Mouse (Mus musculus): ENCODE data around the gene Fndc8. TPM values are rescaled to one million over a fixed set of nuclear protein-coding genes. Genes with fewer than 3 reads are reported as not detected.

The Fndc8 gene
- polyA plus RNA-seq, 1 experiment = 0.04 TPM

- Histone ChIP-seq H3K27me3 (ENCODE audit: control insufficient read depth, insufficient read depth, insufficient read length) (no peaks in the 10 kb centered on the region), H3K36me3 (ENCODE audit: control insufficient read depth, insufficient read depth) (no peaks in the 10 kb centered on the region), H3ac (ENCODE audit: control insufficient read depth, insufficient read length) (no peak overlapping the region), H3K4me2 (ENCODE audit: low read depth) (no peak overlapping the region), H3K4me3 (no peak overlapping the region), H3K79me2 (ENCODE audit: control insufficient read depth, insufficient read depth) (no peaks in the 10 kb centered on the region)
- TF ChIP-seq TCF12 (IDR thresholded peaks at IDR 0.05; ENCODE audit: insufficient read depth, poor library complexity, severe bottlenecking) = no peak
- TF ChIP-seq MAX (IDR thresholded peaks at IDR 0.05; ENCODE audit: low read depth) = no peak
- TF ChIP-seq POLR2A (IDR thresholded peaks at IDR 0.05; ENCODE audit: insufficient read length, low read depth) = no peak
- TF ChIP-seq USF1 (IDR thresholded peaks at IDR 0.05; ENCODE audit: low read depth) = no peak
- no peak for TF ChIP-seq POLR2AphosphoS2 (IDR thresholded peaks at IDR 0.05; ENCODE audit: insufficient read length, low read depth)
- TF ChIP-seq MYOG (IDR thresholded peaks at IDR 0.05; ENCODE audit: control insufficient read depth in 1 of 3, insufficient read depth in 1 of 3, insufficient read length in 2 of 3, low read depth in 2 of 3) = no peak
- TF ChIP-seq TCF3 (IDR thresholded peaks at IDR 0.05; ENCODE audit: insufficient read length, low read depth) = no peak
- TF ChIP-seq REST (IDR thresholded peaks at IDR 0.05; ENCODE audit: insufficient read depth, insufficient read length) = no peak
- TF ChIP-seq CEBPB (IDR thresholded peaks at IDR 0.05; ENCODE audit: insufficient read depth, poor library complexity, severe bottlenecking) = no peak
- TF ChIP-seq E2F4 (IDR thresholded peaks at IDR 0.05; ENCODE audit: insufficient read depth) = no peak
- no peak for TF ChIP-seq SRF (IDR thresholded peaks at IDR 0.05; ENCODE audit: control insufficient read depth, insufficient read length, low read depth)
- TF ChIP-seq MYOD1 (IDR thresholded peaks at IDR 0.05; ENCODE audit: control insufficient read depth in 1 of 3, insufficient read length in 2 of 3, low read depth in 2 of 3) = no peak
Observed at GRCm38 (mm10) chr11:82863488-82863931, 28.4 kb upstream of the Fndc8 start.

DNA sequence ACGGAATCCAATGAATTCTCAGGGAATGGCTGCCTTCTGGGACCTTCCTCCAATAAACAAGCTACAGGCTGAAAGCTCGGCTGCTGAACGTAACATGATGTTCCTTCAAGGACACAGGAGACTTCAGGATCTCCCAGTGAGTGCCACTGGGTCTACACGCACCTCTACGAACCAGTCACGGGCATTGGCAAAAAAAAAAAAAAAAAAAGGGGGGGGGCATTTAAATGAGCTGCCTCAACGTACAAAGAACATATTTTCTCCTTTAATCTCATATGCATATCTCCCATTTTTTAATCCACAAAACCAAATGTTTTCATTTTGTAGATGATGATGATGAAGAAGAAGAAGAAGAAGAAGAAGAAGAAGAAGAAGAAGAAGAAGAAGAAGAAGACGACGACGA is 26.0 kb upstream of the Fndc8 start:
- Histone ChIP-seq H3K4me2 (ENCODE audit: low read depth) (no peak overlapping the region), H3ac (ENCODE audit: control insufficient read depth, insufficient read length) (no peak overlapping the region), H3K36me3 (ENCODE audit: control insufficient read depth, insufficient read depth) (no peaks in the 10 kb centered on the region), H3K4me3 (no peak overlapping the region), H3K79me2 (ENCODE audit: control insufficient read depth, insufficient read depth) (no peaks in the 10 kb centered on the region), H3K27me3 (ENCODE audit: control insufficient read depth, insufficient read depth, insufficient read length) (no peaks in the 10 kb centered on the region)
- TF ChIP-seq USF1 (IDR thresholded peaks at IDR 0.05; ENCODE audit: low read depth) (no peak), MYOD1 (IDR thresholded peaks at IDR 0.05; ENCODE audit: control insufficient read depth in 1 of 3, insufficient read length in 2 of 3, low read depth in 2 of 3) (no peak), REST (IDR thresholded peaks at IDR 0.05; ENCODE audit: insufficient read depth, insufficient read length) (no peak)

GRCm38 (mm10) chr11:82866850-82867564 is 24.9 kb upstream of the Fndc8 start:
- TF ChIP-seq TCF12 (IDR thresholded peaks at IDR 0.05; ENCODE audit: insufficient read depth, poor library complexity, severe bottlenecking) (no peak), MYOD1 (IDR thresholded peaks at IDR 0.05; ENCODE audit: control insufficient read depth in 1 of 3, insufficient read length in 2 of 3, low read depth in 2 of 3) (no peak), MYOG (IDR thresholded peaks at IDR 0.05; ENCODE audit: control insufficient read depth in 1 of 3, insufficient read depth in 1 of 3, insufficient read length in 2 of 3, low read depth in 2 of 3) (no peak), SRF (IDR thresholded peaks at IDR 0.05; ENCODE audit: control insufficient read depth, insufficient read length, low read depth) (no peak), POLR2AphosphoS2 (IDR thresholded peaks at IDR 0.05; ENCODE audit: insufficient read length, low read depth) (no peak), MAX (IDR thresholded peaks at IDR 0.05; ENCODE audit: low read depth) (no peak), TCF3 (IDR thresholded peaks at IDR 0.05; ENCODE audit: insufficient read length, low read depth) (no peak), USF1 (IDR thresholded peaks at IDR 0.05; ENCODE audit: low read depth) (no peak), CEBPB (IDR thresholded peaks at IDR 0.05; ENCODE audit: insufficient read depth, poor library complexity, severe bottlenecking) (no peak), REST (IDR thresholded peaks at IDR 0.05; ENCODE audit: insufficient read depth, insufficient read length) (no peak), POLR2A (IDR thresholded peaks at IDR 0.05; ENCODE audit: insufficient read length, low read depth) (no peak), E2F4 (IDR thresholded peaks at IDR 0.05; ENCODE audit: insufficient read depth) (no peak)
- Histone ChIP-seq H3K4me2 (ENCODE audit: low read depth) (no peak overlapping the region), H3ac (ENCODE audit: control insufficient read depth, insufficient read length) (no peak overlapping the region), H3K4me3 (no peak overlapping the region), H3K27me3 (ENCODE audit: control insufficient read depth, insufficient read depth, insufficient read length) (no peaks in the 10 kb centered on the region), H3K36me3 (ENCODE audit: control insufficient read depth, insufficient read depth) (no peaks in the 10 kb centered on the region), H3K79me2 (ENCODE audit: control insufficient read depth, insufficient read depth) (no peaks in the 10 kb centered on the region)

DNA sequence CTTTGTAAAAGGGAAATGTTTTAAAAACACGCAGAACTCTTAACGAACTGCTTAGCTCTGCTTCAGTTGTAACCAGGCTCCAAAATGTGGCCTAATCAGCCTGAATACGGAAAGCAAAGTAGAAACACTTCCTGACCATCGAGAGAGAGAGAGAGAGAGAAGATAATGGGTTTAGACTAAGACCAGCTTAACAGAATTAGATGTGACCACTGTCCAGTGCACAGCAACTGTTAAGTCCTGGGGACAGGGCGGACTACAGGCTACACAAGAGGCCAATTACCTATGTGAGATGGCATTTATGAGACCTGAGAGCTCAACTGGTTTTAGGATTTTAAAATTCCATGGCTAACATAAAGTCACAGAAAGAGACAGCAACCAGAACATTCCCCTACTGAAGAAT is 24.0 kb upstream of the Fndc8 start:
- Histone ChIP-seq H3K4me2 (ENCODE audit: low read depth) (no peak overlapping the region), H3K4me3 (no peak overlapping the region), H3K27me3 (ENCODE audit: control insufficient read depth, insufficient read depth, insufficient read length) (no peaks in the 10 kb centered on the region), H3ac (ENCODE audit: control insufficient read depth, insufficient read length) (no peak overlapping the region), H3K79me2 (ENCODE audit: control insufficient read depth, insufficient read depth) (no peaks in the 10 kb centered on the region), H3K36me3 (ENCODE audit: control insufficient read depth, insufficient read depth) (no peaks in the 10 kb centered on the region)
- TF ChIP-seq TCF3 (IDR thresholded peaks at IDR 0.05; ENCODE audit: insufficient read length, low read depth) (no peak), TCF12 (IDR thresholded peaks at IDR 0.05; ENCODE audit: insufficient read depth, poor library complexity, severe bottlenecking) (no peak), MYOG (IDR thresholded peaks at IDR 0.05; ENCODE audit: control insufficient read depth in 1 of 3, insufficient read depth in 1 of 3, insufficient read length in 2 of 3, low read depth in 2 of 3) (no peak), E2F4 (IDR thresholded peaks at IDR 0.05; ENCODE audit: insufficient read depth) (no peak), REST (IDR thresholded peaks at IDR 0.05; ENCODE audit: insufficient read depth, insufficient read length) (no peak), MAX (IDR thresholded peaks at IDR 0.05; ENCODE audit: low read depth) (no peak), SRF (IDR thresholded peaks at IDR 0.05; ENCODE audit: control insufficient read depth, insufficient read length, low read depth) (no peak)
